Mouse (Mus musculus): ENCODE measurements around the gene Capn10.
A peak's percentile ranks its signal among the peaks of the same experiment; 100 is the strongest.

The Capn10 gene

GRCm38 (mm10) chr1:92934182-92934827 is at the start of gene Capn10:
Gene Capn10, plus strand, starts transcription at chr1:92934376.
- peak; percentile 98 for DNase-seq (ENCODE audit: low spot score)

GRCm38 (mm10) chr1:92888901-92889655 is 45.1 kb upstream of the Capn10 start:
- DNase-seq (ENCODE audit: low spot score): no peak

GRCm38 (mm10) chr1:92892791-92893190 is 41.4 kb upstream of the Capn10 start:
- DNase-seq (ENCODE audit: low spot score): no peak

GRCm38 (mm10) chr1:92893896-92894295 is 40.3 kb upstream of the Capn10 start:
- DNase-seq (ENCODE audit: low spot score): no peak

- DNase-seq (ENCODE audit: low spot score): peak; percentile 76
These were observed 39.1 kb upstream of the Capn10 start for GRCm38 (mm10) chr1:92895089-92895488.

GRCm38 (mm10) chr1:92902786-92903185 is 31.4 kb upstream of the Capn10 start, which contains the start of gene Ankmy1:
Gene Ankmy1, minus strand, starts transcription at chr1:92902906.
- DNase-seq (ENCODE audit: low spot score): no peak

GRCm38 (mm10) chr1:92903627-92904026 is 30.5 kb upstream of the Capn10 start:
- peak; percentile 20 for DNase-seq (ENCODE audit: low spot score)

- no peak for DNase-seq (ENCODE audit: low spot score)
These were observed 28.4 kb upstream of the Capn10 start for GRCm38 (mm10) chr1:92905703-92906310.

- peak; percentile 57 for DNase-seq (ENCODE audit: low spot score)
These were observed 27.2 kb upstream of the Capn10 start, which contains the start of gene Dusp28 for GRCm38 (mm10) chr1:92906779-92907631. Gene Dusp28, plus strand, starts transcription at chr1:92906981.

- DNase-seq (ENCODE audit: low spot score): no peak
These were observed 26.4 kb upstream of the Capn10 start for GRCm38 (mm10) chr1:92907632-92908360.

- DNase-seq (ENCODE audit: low spot score): no peak
These were observed 25.5 kb upstream of the Capn10 start for GRCm38 (mm10) chr1:92908664-92909063.

- DNase-seq (ENCODE audit: low spot score): no peak
These were observed 25.1 kb upstream of the Capn10 start for GRCm38 (mm10) chr1:92909068-92909467.

- peak; percentile 17 for DNase-seq (ENCODE audit: low spot score)
These were observed 23.8 kb upstream of the Capn10 start, which contains the start of gene Rnpepl1 for GRCm38 (mm10) chr1:92910239-92910885. Gene Rnpepl1, plus strand, starts transcription at chr1:92910783.

GRCm38 (mm10) chr1:92910925-92911720 is 23.1 kb upstream of the Capn10 start:
- no peak for DNase-seq (ENCODE audit: low spot score)

- no peak for DNase-seq (ENCODE audit: low spot score)
These were observed 22.4 kb upstream of the Capn10 start for GRCm38 (mm10) chr1:92911721-92912138.

GRCm38 (mm10) chr1:92912286-92912685 is 21.9 kb upstream of the Capn10 start:
- no peak for DNase-seq (ENCODE audit: low spot score)

- DNase-seq (ENCODE audit: low spot score): no peak
These were observed 19.9 kb upstream of the Capn10 start for GRCm38 (mm10) chr1:92914239-92914638.

- no peak for DNase-seq (ENCODE audit: low spot score)
These were observed 19.2 kb upstream of the Capn10 start for GRCm38 (mm10) chr1:92914993-92915392.

- DNase-seq (ENCODE audit: low spot score): no peak
These were observed 17.5 kb upstream of the Capn10 start for GRCm38 (mm10) chr1:92916725-92917124.

GRCm38 (mm10) chr1:92919151-92919550 is 15.0 kb upstream of the Capn10 start:
- DNase-seq (ENCODE audit: low spot score): no peak

All from adipocyte (in vitro differentiated cells).